Mouse (Mus musculus) right cerebral cortex, adult 18-20 months (tissue): ENCODE results near the gene Cpne4.
A peak's percentile ranks its signal among the peaks of the same experiment; 100 is the strongest.

Experiments
- DNase-seq: peaks from one replicate; pipeline ENCODE4 v3.0.0; 2022; ENCODE audit warnings: mixed read lengths

Gene Cpne4

DNA sequence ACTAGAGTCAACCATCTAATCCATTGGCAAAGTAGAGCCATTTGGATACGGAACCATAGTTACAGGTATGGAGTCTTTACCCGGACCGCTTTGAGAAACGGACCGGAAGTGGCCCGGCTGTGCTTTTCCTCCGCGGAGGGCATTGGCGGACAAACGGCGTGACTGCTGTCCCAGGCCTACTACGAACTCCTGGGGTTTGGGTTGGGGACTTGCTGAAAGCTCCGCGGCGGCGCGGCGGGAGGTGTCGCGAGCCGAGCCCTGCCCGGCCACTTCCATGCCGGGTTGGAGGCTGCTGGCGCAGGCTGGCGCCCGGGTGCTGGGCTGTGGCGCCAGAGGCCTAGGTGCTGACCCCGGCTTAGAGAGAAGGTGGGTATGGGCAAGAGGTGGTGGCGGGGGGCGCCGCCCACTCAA lies 506.1 kb downstream of the Cpne4 start, which contains the start of gene Mrpl3:
Gene Mrpl3 (plus strand): TSS at position 93 of the 411 bp plus-strand sequence.
- DNase-seq = peak; percentile 82

DNA sequence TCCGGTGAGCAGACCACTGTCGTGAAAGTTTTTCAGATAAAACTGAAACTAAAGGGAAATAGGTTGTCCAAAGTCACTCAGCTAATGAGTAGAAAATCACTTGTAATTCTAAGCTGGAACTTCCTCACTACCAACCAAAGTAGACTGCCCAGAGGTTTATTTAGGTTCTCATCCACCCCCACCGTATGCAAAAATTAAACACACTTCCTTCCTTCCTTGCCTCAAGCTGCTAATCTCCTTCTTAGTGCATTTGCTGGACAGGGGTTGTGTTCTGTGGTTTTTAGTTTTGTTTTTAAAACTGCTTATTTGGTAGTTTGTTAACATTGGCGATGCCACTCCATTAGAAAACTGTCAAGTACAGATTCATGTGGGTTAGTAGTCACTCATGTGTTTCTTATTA lies 506.7 kb downstream of the Cpne4 start:
- DNase-seq = no peak

DNA sequence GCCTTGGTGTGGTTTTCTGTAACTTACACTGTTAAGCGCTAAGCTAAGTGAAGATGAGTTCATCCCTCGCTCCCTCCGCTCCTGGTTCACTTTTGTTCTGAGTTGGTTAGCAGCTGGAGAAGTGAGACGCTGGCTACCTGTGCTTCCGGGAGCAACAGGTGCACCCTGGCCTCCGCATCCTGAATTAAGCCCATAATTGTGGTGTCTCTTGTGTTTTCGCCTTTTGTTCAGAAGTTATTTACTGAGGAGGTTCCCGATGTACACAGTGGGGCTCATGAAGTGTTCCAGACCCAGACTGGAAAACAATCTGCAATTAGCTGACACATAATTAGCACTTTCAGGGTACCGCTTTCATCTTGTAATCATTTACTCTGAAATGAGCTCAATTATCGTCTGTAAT lies 522.0 kb downstream of the Cpne4 start:
- no peak for DNase-seq

DNA sequence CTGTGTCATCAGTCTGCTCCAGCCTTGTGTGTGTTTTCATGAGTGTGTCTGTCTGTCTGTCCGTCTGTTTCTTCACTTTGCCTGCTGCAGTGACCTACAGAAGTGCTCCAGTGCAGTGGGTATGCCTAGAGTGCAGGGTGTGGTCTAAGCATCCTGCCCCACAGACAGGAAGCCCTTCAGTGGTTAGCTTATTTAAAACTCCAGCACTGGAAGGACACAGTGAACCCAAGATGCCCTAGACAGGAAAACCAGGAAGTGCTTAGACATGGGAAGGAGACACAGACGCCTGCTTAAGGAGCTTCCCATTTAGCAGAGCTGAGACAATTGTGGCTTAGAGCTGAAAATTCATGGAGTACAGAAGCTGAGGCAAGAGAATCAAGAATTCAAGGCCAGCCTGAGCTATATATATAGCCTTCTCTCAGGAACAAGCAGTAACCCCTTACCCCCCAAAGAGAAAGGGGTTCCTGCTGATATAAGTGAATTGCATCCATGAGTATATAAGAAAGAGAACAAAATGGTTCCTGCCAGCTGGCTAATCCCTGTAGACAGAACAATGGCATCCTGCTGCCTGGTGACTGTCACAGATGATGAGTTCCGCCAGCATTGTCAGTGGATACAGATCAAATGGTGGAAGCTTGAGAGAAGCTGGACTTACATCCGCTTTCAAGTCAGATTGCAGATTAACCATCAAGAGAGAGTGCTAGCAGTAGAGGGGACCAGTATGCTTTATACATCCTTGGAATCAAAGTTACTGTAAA lies 526.1 kb downstream of the Cpne4 start:
- no peak for DNase-seq

DNA sequence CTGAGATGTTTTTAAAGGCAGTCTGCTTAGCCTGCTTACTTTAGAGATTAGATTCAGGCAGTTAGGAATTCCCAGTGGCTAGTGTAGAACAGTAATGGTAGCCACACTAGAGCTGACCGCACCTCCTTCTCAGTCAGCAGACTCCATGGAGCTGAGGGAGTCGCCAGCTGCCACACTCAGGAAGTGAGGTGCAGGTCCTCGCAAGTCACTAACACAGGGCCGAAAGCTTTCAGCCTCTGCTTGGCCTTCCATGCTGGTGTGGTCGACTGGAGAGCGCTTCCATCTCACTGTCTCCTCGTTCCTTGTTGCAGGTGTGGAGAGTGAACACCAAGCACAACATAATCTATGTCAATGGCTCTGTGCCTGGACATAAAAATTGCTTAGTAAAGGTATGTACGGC lies 527.8 kb downstream of the Cpne4 start:
- no peak for DNase-seq

DNA sequence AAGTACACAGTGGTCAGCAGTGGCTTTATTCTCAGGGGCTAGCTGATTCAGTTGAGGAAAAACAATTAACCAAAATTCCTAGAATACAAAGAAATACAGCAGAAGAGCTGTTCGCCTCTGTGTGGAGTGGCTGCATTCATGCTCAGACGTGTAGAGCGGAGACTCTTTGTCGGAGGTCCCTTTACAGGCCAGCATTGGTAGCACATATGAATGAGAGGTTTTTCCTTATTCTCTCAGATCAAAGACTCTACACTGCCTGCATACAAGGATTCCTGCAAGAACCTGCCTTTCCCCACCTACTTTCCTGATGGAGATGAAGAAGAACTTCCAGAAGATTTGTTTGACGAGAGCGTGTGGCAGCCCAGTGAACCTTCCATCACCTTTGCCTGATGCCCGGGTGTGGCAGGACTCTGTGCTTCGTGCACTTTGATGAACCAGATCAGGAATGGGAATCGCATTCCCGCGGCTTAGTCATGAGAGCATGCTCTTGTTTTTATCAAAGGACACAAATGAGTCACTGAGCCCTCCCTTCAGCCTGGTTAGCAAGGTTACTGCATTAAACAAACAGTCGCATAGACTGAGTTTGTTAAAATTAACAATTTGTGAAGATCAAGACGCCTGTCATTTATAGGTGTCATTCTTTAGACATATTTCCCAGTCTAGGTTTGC lies 529.8 kb downstream of the Cpne4 start:
- no peak for DNase-seq

DNA sequence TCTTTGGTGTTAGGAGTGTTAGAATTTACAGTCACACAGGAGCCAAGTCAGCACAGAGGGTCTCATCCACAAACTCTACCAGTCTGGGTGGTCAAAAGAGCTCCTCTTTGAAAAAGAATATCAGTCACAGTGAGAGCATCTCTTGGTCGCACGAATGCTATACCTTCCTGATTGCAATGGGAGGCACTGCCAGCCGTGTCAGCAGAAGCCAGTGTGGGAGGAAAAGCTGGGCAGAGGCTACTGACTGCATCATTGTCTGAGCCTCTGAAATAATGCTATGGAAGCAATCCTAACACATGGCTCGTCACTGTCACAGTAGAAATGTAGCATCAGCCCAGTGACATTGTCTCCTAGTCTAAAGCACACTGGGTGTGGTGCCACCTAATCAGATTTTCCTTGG lies 531.4 kb downstream of the Cpne4 start:
- DNase-seq = no peak

DNA sequence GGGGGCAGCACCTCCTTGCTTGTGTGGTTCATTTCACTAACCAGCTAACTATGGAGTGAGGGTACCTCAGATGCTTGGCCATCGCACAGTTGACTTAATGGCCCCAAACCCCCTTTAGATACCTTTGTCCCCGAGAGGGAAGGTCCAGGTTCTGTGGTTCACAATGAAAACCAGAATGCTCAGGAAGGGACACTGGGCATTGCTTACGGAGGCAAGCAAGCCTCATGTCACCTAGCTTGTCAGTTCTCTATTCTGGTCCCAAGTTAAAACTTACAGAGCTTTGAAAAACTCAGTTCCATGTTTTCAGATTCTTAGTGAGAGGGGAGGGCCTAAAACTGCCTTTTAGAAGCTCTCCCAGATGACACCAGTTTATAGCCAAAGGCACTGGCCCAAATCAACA lies 533.2 kb downstream of the Cpne4 start:
- no peak for DNase-seq
